Mouse (Mus musculus) adrenal gland, adult 2 months (tissue): Measurements from ENCODE around the gene Gm43064. TPM values are rescaled to one million over a fixed set of nuclear protein-coding genes. Genes with fewer than 3 reads are reported as not detected.

ENCODE experiments used
- DNase-seq: peaks from one replicate; pipeline ENCODE4 v3.0.0; 2021
- polyA plus RNA-seq: library from polyadenylated mRNA; depleted of rRNA; stranded (reverse); fragments of >200 nt; gene quantifications from 2 replicates; pipeline ENCODE4 v1.2.3, GENCODE M21; 2012; rRNA removed
- total RNA-seq, 2 experiments: library from RNA; stranded (reverse); gene quantifications; 2 replicates each; pipeline ENCODE4 v1.2.3; 2021

The Gm43064 gene
- total and polyA plus RNA-seq, 3 experiments, result 0.38 to 0.49 TPM; not detected in 1

- no peak for DNase-seq
These were observed 44.4 kb downstream of the Gm43064 start for GRCm38 (mm10) chr3:103853804-103854203.

- no peak for DNase-seq
These were observed 47.8 kb downstream of the Gm43064 start for GRCm38 (mm10) chr3:103857036-103857805.

- DNase-seq, result no peak
These were observed 48.7 kb downstream of the Gm43064 start for GRCm38 (mm10) chr3:103857977-103858563.

- peak; percentile 5 for DNase-seq
These were observed 49.8 kb downstream of the Gm43064 start, which contains the start of gene Ptpn22 for GRCm38 (mm10) chr3:103858881-103859801. Gene Ptpn22 (plus strand): TSS chr3:103859795.

GRCm38 (mm10) chr3:103859851-103860391, 50.5 kb downstream of the Gm43064 start:
- peak; percentile 6 for DNase-seq

- no peak for DNase-seq
These were observed 53.4 kb downstream of the Gm43064 start for GRCm38 (mm10) chr3:103862721-103863220.

- no peak for DNase-seq
These were observed 54.8 kb downstream of the Gm43064 start for GRCm38 (mm10) chr3:103864200-103864599.

GRCm38 (mm10) chr3:103867424-103867971, 58.1 kb downstream of the Gm43064 start:
- DNase-seq, result no peak

GRCm38 (mm10) chr3:103868008-103868407, 58.6 kb downstream of the Gm43064 start:
- no peak for DNase-seq

- DNase-seq, result no peak
These were observed 63.3 kb downstream of the Gm43064 start for GRCm38 (mm10) chr3:103872663-103873098.

GRCm38 (mm10) chr3:103874329-103874728, 65.0 kb downstream of the Gm43064 start:
- no peak for DNase-seq

- no peak for DNase-seq
These were observed 76.6 kb downstream of the Gm43064 start for GRCm38 (mm10) chr3:103885946-103886345.

- DNase-seq, result peak; percentile 15
These were observed 78.2 kb downstream of the Gm43064 start for GRCm38 (mm10) chr3:103887581-103887980.

Other genes starting within 250 kb of the Gm43064 start
- gene Syt6, start 234.3 kb upstream of the Gm43064 start, total RNA-seq, result not detected
- gene Syt6, start 234.3 kb upstream of the Gm43064 start, polyA plus RNA-seq, result not detected in 2 replicates
- 1 to 10 TPM in 1 of 2 experiments, under 1 TPM in 1; 0.14 to 3.7 TPM for gene Atg4a-ps, start 163.5 kb upstream of the Gm43064 start, total RNA-seq
- gene Atg4a-ps, start 163.5 kb upstream of the Gm43064 start, polyA plus RNA-seq, result not detected in 2 replicates
- gene Olfml3, start 71.6 kb upstream of the Gm43064 start, total RNA-seq, result 10 to 100 TPM; 20.2 to 21.5 TPM
- 15.9 and 16.0 TPM in 2 replicates for gene Olfml3, start 71.6 kb upstream of the Gm43064 start, polyA plus RNA-seq
- not detected for gene Gm10964, start 70.2 kb upstream of the Gm43064 start, total RNA-seq
- not detected in 2 replicates for gene Gm10964, start 70.2 kb upstream of the Gm43064 start, polyA plus RNA-seq
- 100 to 1,000 TPM; 131 to 139 TPM for gene Hipk1, start 18.0 kb upstream of the Gm43064 start, total RNA-seq
- gene Hipk1, start 18.0 kb upstream of the Gm43064 start, polyA plus RNA-seq, result 83.4 and 88.1 TPM in 2 replicates
- 10 to 100 TPM; 17.4 to 20.0 TPM for gene Dclre1b, start 129 bp upstream of the Gm43064 start, total RNA-seq
- gene Dclre1b, start 129 bp upstream of the Gm43064 start, polyA plus RNA-seq, result 13.0 and 17.5 TPM in 2 replicates
- 10 to 100 TPM; 13.7 to 23.7 TPM for gene Ap4b1, start 53 bp upstream of the Gm43064 start, total RNA-seq
- gene Ap4b1, start 53 bp upstream of the Gm43064 start, polyA plus RNA-seq, result 6.7 and 7.2 TPM in 2 replicates
- gene Bcl2l15, start 23.0 kb downstream of the Gm43064 start, total RNA-seq, result not detected
- not detected in 2 replicates for gene Bcl2l15, start 23.0 kb downstream of the Gm43064 start, polyA plus RNA-seq
- gene Ptpn22, start 50.2 kb downstream of the Gm43064 start, total RNA-seq, result 1 to 10 TPM; 1.6 to 2.7 TPM
- 0.27 and 0.41 TPM in 2 replicates for gene Ptpn22, start 50.2 kb downstream of the Gm43064 start, polyA plus RNA-seq
- gene Rsbn1, start 104.5 kb downstream of the Gm43064 start, total RNA-seq, result 10 to 100 TPM; 14.6 to 18.3 TPM
- 5.1 and 6.3 TPM in 2 replicates for gene Rsbn1, start 104.5 kb downstream of the Gm43064 start, polyA plus RNA-seq
- 10 to 100 TPM; 14.4 to 21.2 TPM for gene Phtf1, start 158.5 kb downstream of the Gm43064 start, total RNA-seq
- 12.4 and 13.9 TPM in 2 replicates for gene Phtf1, start 158.5 kb downstream of the Gm43064 start, polyA plus RNA-seq